In genomic region chr8:89245131-89245751, GRCm38 (mm10) we compare ENCODE assay signal across 10 mouse cellular contexts.
DNase-seq lines count a peak whose midpoint lies in the region; ATAC-seq and TF ChIP-seq lines count a peak whose summit lies in the region.
"Had no signal": no experiment of that assay in that cellular context is flagged by ENCODE, and none has a peak within 500 bp of the region (broad histone marks: within the 10 kb centered on the region; RNA-seq: fewer than 3 reads in every experiment).

No protein-coding gene starts in this region.

- ATAC-seq in heart, embryonic 12.5 days (ENCODE audit: insufficient number of reproducible peaks, low FRiP score) = peak; percentile 33; the same call in 1 of the 2 replicates
- ATAC-seq in hindbrain, embryonic 14.5 days (ENCODE audit: low FRiP score) = no peak
- no peak for ATAC-seq in midbrain, postnatal 0 days (ENCODE audit: low FRiP score)
- ATAC-seq in inflammation-experienced regulatory T-cells, adult 6 months = no peak

- no peak for DNase-seq in heart, adult 11 months
- peak; percentile 73 for DNase-seq in embryo, embryonic 10.5 days (ENCODE audit: low spot score)
- peak; percentile 45 for DNase-seq in hindbrain, embryonic 14.5 days (ENCODE audit: low spot score)
- DNase-seq in midbrain, postnatal 0 days (ENCODE audit: low spot score) = no peak
- DNase-seq in left cerebral cortex, adult 2 months (ENCODE audit: extremely low spot score in 1 of 2, low spot score in 2 of 2) = no peak
- no peak for DNase-seq in adrenal gland, postnatal 14 days
- DNase-seq: gastrocnemius, adult 2 months; liver, embryonic 13.5 days had no signal

- H3K9ac ChIP-seq in heart, embryonic 12.5 days = no peak overlapping the region; the same call in 1 of the 2 replicates
- peak overlapping the region; percentile 20; the same call in 1 of the 2 replicates for H3K9ac ChIP-seq in hindbrain, embryonic 14.5 days
- H3K9ac ChIP-seq in midbrain, postnatal 0 days (replicated peaks; ENCODE audit: low read length, poor library complexity, severe bottlenecking) = peak overlapping the region; percentile 29; the same call in 1 of the 2 replicates
- H3K9ac ChIP-seq: liver, embryonic 13.5 days had no signal

- peak overlapping the region; percentile 66 for H3K4me2 ChIP-seq in heart, embryonic 12.5 days
- H3K4me2 ChIP-seq in hindbrain, embryonic 14.5 days (replicated peaks) = peak overlapping the region; percentile 41
- H3K4me2 ChIP-seq in midbrain, postnatal 0 days (ENCODE audit: low read depth, low read length, poor library complexity, severe bottlenecking) = peak overlapping the region; percentile 20
- H3K4me2 ChIP-seq: liver, embryonic 13.5 days had no signal

- H3K4me3 ChIP-seq in heart, embryonic 12.5 days = peak overlapping the region; percentile 31
- H3K4me3 ChIP-seq in hindbrain, embryonic 14.5 days (replicated peaks; ENCODE audit: low read length) = no peak overlapping the region
- no peak overlapping the region for H3K4me3 ChIP-seq in midbrain, postnatal 0 days (ENCODE audit: low read depth, low read length)
- H3K4me3 ChIP-seq in left cerebral cortex, adult 2 months = no peak overlapping the region
- H3K4me3 ChIP-seq: gastrocnemius, adult 2 months; liver, embryonic 13.5 days had no signal

- 0 out of 2 replicates have a peak, but pooled peaks cover 5% of the 10 kb centered on the region for H3K4me1 ChIP-seq in heart, embryonic 12.5 days (replicated peaks)
- H3K4me1 ChIP-seq in hindbrain, embryonic 14.5 days (replicated peaks; ENCODE audit: control insufficient read depth, insufficient read depth, low read length) = no peaks in the 10 kb centered on the region
- no peaks in the 10 kb centered on the region for H3K4me1 ChIP-seq in midbrain, postnatal 0 days (ENCODE audit: insufficient read depth, low read length)
- H3K4me1 ChIP-seq: liver, embryonic 13.5 days had no signal

- intact Hi-C loops in left cerebral cortex, adult 2 months (cut with DNase I) = no loop called here

- no peaks in the 10 kb centered on the region for H3K9me3 ChIP-seq in heart, embryonic 12.5 days (replicated peaks)
- H3K9me3 ChIP-seq in hindbrain, embryonic 14.5 days (ENCODE audit: control insufficient read depth, low read length) = no peaks in the 10 kb centered on the region
- no peaks in the 10 kb centered on the region for H3K9me3 ChIP-seq in midbrain, postnatal 0 days (ENCODE audit: low read length)
- H3K9me3 ChIP-seq: liver, embryonic 13.5 days had no signal

- no peak overlapping the region for H3K27ac ChIP-seq in heart, embryonic 12.5 days (ENCODE audit: poor library complexity, severe bottlenecking)
- no peak overlapping the region for H3K27ac ChIP-seq in hindbrain, embryonic 14.5 days
- H3K27ac ChIP-seq in midbrain, postnatal 0 days (ENCODE audit: low read depth, low read length) = no peak overlapping the region
- H3K27ac ChIP-seq in left cerebral cortex, adult 2 months = no peak overlapping the region
- H3K27ac ChIP-seq: gastrocnemius, adult 2 months; liver, embryonic 13.5 days had no signal

- TF ChIP-seq CTCF in midbrain, postnatal 0 days (IDR thresholded peaks at IDR 0.05) = no peak
- TF ChIP-seq CTCF in left cerebral cortex, adult 2 months (IDR thresholded peaks at IDR 0.05) = no peak

- WGBS in heart, embryonic 12.5 days = 29% methylated on average over 25 of the region's 25 CpGs
- 14% methylated on average over 25 of the region's 25 CpGs for WGBS in hindbrain, embryonic 14.5 days
- WGBS in midbrain, postnatal 0 days = 13% methylated on average over 25 of the region's 25 CpGs

- peaks cover 32% of the 10 kb centered on the region for H3K27me3 ChIP-seq in heart, embryonic 12.5 days (replicated peaks)
- H3K27me3 ChIP-seq in hindbrain, embryonic 14.5 days (ENCODE audit: control insufficient read depth, insufficient read depth, low read length) = peaks cover 38% of the 10 kb centered on the region
- 0 out of 2 replicates have a peak, but pooled peaks cover 3% of the 10 kb centered on the region for H3K27me3 ChIP-seq in midbrain, postnatal 0 days (ENCODE audit: insufficient read depth, low read length)

- no peaks in the 10 kb centered on the region for H3K36me3 ChIP-seq in heart, embryonic 12.5 days
- H3K36me3 ChIP-seq in hindbrain, embryonic 14.5 days (replicated peaks; ENCODE audit: control insufficient read depth, insufficient read depth) = no peaks in the 10 kb centered on the region
- no peaks in the 10 kb centered on the region for H3K36me3 ChIP-seq in midbrain, postnatal 0 days (ENCODE audit: insufficient read depth, low read length)
- H3K36me3 ChIP-seq: liver, embryonic 13.5 days had no signal

Comparison
In these comparisons a context has a peak if more than half of its experiments do, and no peak if none do; other contexts are left out.
1. DNase-seq: peak in embryo, embryonic 10.5 days (single experiment) and hindbrain, embryonic 14.5 days (single experiment); none in heart, adult 11 months (single experiment), midbrain, postnatal 0 days (single experiment), left cerebral cortex, adult 2 months (0 of 2) and adrenal gland, postnatal 14 days (single experiment).
2. Peak in every context shown above with its lines, with median percentiles within 50 percentile points of each other: H3K4me2 ChIP-seq.